ENCODE assay signal across 33 mouse cellular contexts in the genomic region with DNA sequence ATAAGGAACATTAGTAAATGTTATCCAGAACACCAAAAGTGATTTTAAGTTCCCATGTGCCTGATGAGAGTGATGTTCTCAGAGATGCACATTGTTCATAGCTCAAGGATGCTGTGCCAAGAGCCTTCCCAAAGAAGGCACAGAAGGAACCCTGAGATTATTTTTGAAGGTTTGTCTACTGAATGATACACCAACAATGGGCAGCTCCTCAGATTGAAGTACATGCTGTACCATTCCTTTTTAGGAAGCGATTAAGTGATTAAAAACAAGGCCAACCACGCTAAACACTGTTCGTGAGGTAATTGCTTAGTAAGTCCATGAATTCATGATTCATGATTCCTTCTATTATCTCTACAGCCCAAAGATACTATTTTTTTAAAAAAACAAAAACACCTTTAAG. TPM values are rescaled to one million over a fixed set of nuclear protein-coding genes. Genes with fewer than 3 reads are reported as not detected.
"Had no signal": no experiment of that assay in that cellular context is flagged by ENCODE, and none has a peak within 500 bp of the region (broad histone marks: within the 10 kb centered on the region; RNA-seq: fewer than 3 reads in every experiment).

No protein-coding gene starts in this region.

- H3K4me2 ChIP-seq: limb, embryonic 12.5 days; limb, embryonic 13.5 days; limb, embryonic 15.5 days; liver, embryonic 11.5 days; liver, embryonic 12.5 days; liver, embryonic 13.5 days; liver, embryonic 15.5 days; lung, embryonic 14.5 days; lung, embryonic 15.5 days; midbrain, embryonic 12.5 days; midbrain, embryonic 13.5 days; midbrain, embryonic 15.5 days had no signal

- H3K36me3 ChIP-seq: liver, embryonic 13.5 days; midbrain, embryonic 10.5 days; midbrain, embryonic 12.5 days; midbrain, embryonic 15.5 days had no signal

- ATAC-seq: liver, embryonic 12.5 days; liver, postnatal 0 days; lung, postnatal 0 days; midbrain, embryonic 13.5 days; midbrain, embryonic 15.5 days had no signal

- H3K9ac ChIP-seq: limb, embryonic 12.5 days; limb, embryonic 13.5 days; limb, embryonic 15.5 days; liver, embryonic 12.5 days; liver, embryonic 13.5 days; liver, embryonic 14.5 days; liver, embryonic 15.5 days; liver, postnatal 0 days; lung, embryonic 14.5 days; lung, embryonic 15.5 days; midbrain, embryonic 12.5 days; midbrain, embryonic 13.5 days; midbrain, embryonic 15.5 days had no signal

- H3K9me3 ChIP-seq: limb, embryonic 10.5 days; limb, embryonic 12.5 days; limb, embryonic 13.5 days; limb, embryonic 15.5 days; liver, embryonic 12.5 days; liver, embryonic 13.5 days; liver, embryonic 15.5 days; lung, embryonic 15.5 days; megakaryocyte, embryonic 14.5 days; midbrain, embryonic 10.5 days; midbrain, embryonic 12.5 days; midbrain, embryonic 13.5 days; midbrain, embryonic 15.5 days had no signal

- DNase-seq: left cerebral cortex, postnatal 4 days; liver; liver, embryonic 13.5 days; liver, postnatal 0 days; lung, adult 18-20 months; lung, adult 2 months; lung, embryonic 14.5 days; lung, postnatal 10 days; lung, postnatal 14 days; lung, postnatal 36 days; lung, postnatal 4 days; midbrain, embryonic 14.5 days had no signal

- H3K27ac ChIP-seq: left cerebral cortex, adult 2 months; limb, embryonic 10.5 days; limb, embryonic 12.5 days; limb, embryonic 13.5 days; limb, embryonic 15.5 days; liver, embryonic 12.5 days; liver, embryonic 13.5 days; liver, embryonic 14.5 days; liver, embryonic 15.5 days; lung, embryonic 15.5 days; macrophage; midbrain, embryonic 10.5 days; midbrain, embryonic 12.5 days; midbrain, embryonic 13.5 days; midbrain, embryonic 15.5 days had no signal

- H3K4me3 ChIP-seq: left cerebral cortex, adult 2 months; limb, embryonic 10.5 days; limb, embryonic 12.5 days; limb, embryonic 13.5 days; limb, embryonic 15.5 days; liver, embryonic 12.5 days; liver, embryonic 13.5 days; liver, embryonic 15.5 days; lung, embryonic 15.5 days; megakaryocyte, embryonic 14.5 days; midbrain, embryonic 10.5 days; midbrain, embryonic 12.5 days; midbrain, embryonic 13.5 days; midbrain, embryonic 15.5 days; myocyte had no signal

- H3K4me1 ChIP-seq: limb, embryonic 10.5 days; limb, embryonic 12.5 days; limb, embryonic 13.5 days; limb, embryonic 15.5 days; liver, embryonic 12.5 days; liver, embryonic 13.5 days; liver, embryonic 15.5 days; lung, embryonic 15.5 days; midbrain, embryonic 10.5 days; midbrain, embryonic 12.5 days; midbrain, embryonic 13.5 days; midbrain, embryonic 15.5 days had no signal

- H3K27me3 ChIP-seq: limb, embryonic 12.5 days; limb, embryonic 13.5 days; limb, embryonic 15.5 days; liver, embryonic 12.5 days; liver, embryonic 13.5 days; liver, embryonic 15.5 days; lung, embryonic 15.5 days; megakaryocyte, embryonic 14.5 days; midbrain, embryonic 12.5 days; midbrain, embryonic 13.5 days; midbrain, embryonic 15.5 days had no signal

RNA-seq across cellular contexts. Expression of a gene that starts 32.3 kb away (rescaled TPM):
- polyA plus RNA-seq: limb, embryonic 10.5 days; limb, embryonic 11.5 days; liver, adult 2 months; liver, embryonic 12.5 days; liver, embryonic 13.5 days; liver, embryonic 14.5 days; liver, embryonic 15.5 days; liver, embryonic 16.5 days; liver, postnatal 0 days; lung, adult 2 months; lung, embryonic 14.5 days; lung, postnatal 0 days; macrophage; myocyte had no signal
